ENCODE assay signal across 13 mouse cellular contexts in the genomic region with DNA sequence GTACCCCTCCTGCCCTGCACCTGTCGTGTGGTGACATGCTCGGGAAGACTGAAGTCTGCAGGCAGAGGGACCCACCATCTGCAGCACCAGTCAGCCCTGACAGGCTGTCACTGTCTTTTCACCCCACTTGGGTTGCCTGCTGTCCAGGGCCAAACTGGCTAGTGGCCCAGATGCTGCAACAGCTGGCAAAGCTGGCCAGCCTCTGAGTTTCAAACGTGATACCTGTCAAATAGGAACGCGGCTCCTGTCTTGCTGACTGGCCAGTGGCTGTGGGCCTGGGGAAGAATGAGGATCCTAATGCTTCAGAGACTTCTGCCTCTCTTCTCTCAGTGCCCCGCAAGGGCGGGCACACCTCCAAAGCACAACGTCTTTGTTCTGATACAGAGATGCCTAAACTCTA. TPM values are rescaled to one million over a fixed set of nuclear protein-coding genes. Genes with fewer than 3 reads are reported as not detected.
DNase-seq lines count a peak whose midpoint lies in the region; ATAC-seq and TF ChIP-seq lines count a peak whose summit lies in the region.
"Had no signal": no experiment of that assay in that cellular context is flagged by ENCODE, and none has a peak within 500 bp of the region (broad histone marks: within the 10 kb centered on the region; RNA-seq: fewer than 3 reads in every experiment).

No protein-coding gene starts in this region.

- DNase-seq in adrenal gland, adult 2 months = peak; percentile 17
- no peak for DNase-seq in adrenal gland, postnatal 4 days (ENCODE audit: low spot score in 2 of 2)
- peak; percentile 35 to 59 for DNase-seq in heart, adult 2 months
- DNase-seq in heart, adult 8-10 months (ENCODE audit: low spot score) = no peak
- peak; percentile 51 to 61 for DNase-seq in cerebellum, postnatal 14 days
- DNase-seq in left cerebral cortex, adult 9 months (ENCODE audit: low spot score in 2 of 2) = no peak
- DNase-seq: embryo, embryonic 11 days; kidney, postnatal 4 days; thymus, postnatal 25 days had no signal

- TF ChIP-seq EP300 in heart, adult 2 months (IDR thresholded peaks at IDR 0.05; ENCODE audit: insufficient read depth, low read depth, low read length) = no peak

- ATAC-seq in hindbrain, embryonic 13.5 days (ENCODE audit: low FRiP score) = peak; percentile 26; the same call in 1 of the 2 replicates
- ATAC-seq in intestine, embryonic 15.5 days = no peak
- ATAC-seq: intestine, embryonic 16.5 days had no signal

- intact Hi-C loops in heart, adult 2 months (cut with DNase I) = no loop called here

- H3K4me1 ChIP-seq in heart, adult 2 months (ENCODE audit: control insufficient read depth, insufficient read depth, low read length) = no peaks in the 10 kb centered on the region
- peaks cover 48% of the 10 kb centered on the region for H3K4me1 ChIP-seq in hindbrain, embryonic 13.5 days (replicated peaks)
- H3K4me1 ChIP-seq in intestine, embryonic 15.5 days (replicated peaks) = peaks cover 24% of the 10 kb centered on the region

- TF ChIP-seq CTCF in heart, adult 2 months (IDR thresholded peaks at IDR 0.05) = no peak

- H3K36me3 ChIP-seq in heart, adult 2 months (ENCODE audit: control insufficient read depth, insufficient read depth, low read length) = no peaks in the 10 kb centered on the region
- no peaks in the 10 kb centered on the region for H3K36me3 ChIP-seq in hindbrain, embryonic 13.5 days
- H3K36me3 ChIP-seq in intestine, embryonic 15.5 days = no peaks in the 10 kb centered on the region

- no peak overlapping the region for H3K27ac ChIP-seq in heart, adult 2 months
- H3K27ac ChIP-seq in hindbrain, embryonic 13.5 days = peak overlapping the region; percentile 19; the same call in 1 of the 2 replicates
- H3K27ac ChIP-seq in intestine, embryonic 15.5 days = no peak overlapping the region

- no peak overlapping the region for H3K4me3 ChIP-seq in heart, adult 2 months
- no peak overlapping the region for H3K4me3 ChIP-seq in hindbrain, embryonic 13.5 days
- no peak overlapping the region for H3K4me3 ChIP-seq in intestine, embryonic 15.5 days (replicated peaks)
- H3K4me3 ChIP-seq: erythroblast, embryonic 14.5 days had no signal

- no peaks in the 10 kb centered on the region for H3K79me2 ChIP-seq in heart, adult 2 months (replicated peaks; ENCODE audit: control insufficient read depth, insufficient read depth, low read length)

- TF ChIP-seq POLR2A in heart, adult 2 months (IDR thresholded peaks at IDR 0.05; ENCODE audit: insufficient read depth, low read depth, low read length) = no peak

- no peak overlapping the region for H3K9ac ChIP-seq in heart, adult 2 months (ENCODE audit: low read depth, low read length)
- no peak overlapping the region for H3K9ac ChIP-seq in hindbrain, embryonic 13.5 days
- H3K9ac ChIP-seq in intestine, embryonic 15.5 days = no peak overlapping the region

- H3K9me3 ChIP-seq in hindbrain, embryonic 13.5 days = no peaks in the 10 kb centered on the region
- H3K9me3 ChIP-seq in intestine, embryonic 15.5 days = no peaks in the 10 kb centered on the region

- peaks cover 11% of the 10 kb centered on the region; the same call in 1 of the 2 replicates for H3K27me3 ChIP-seq in heart, adult 2 months (ENCODE audit: control insufficient read depth, insufficient read depth, low read length)
- H3K27me3 ChIP-seq in hindbrain, embryonic 13.5 days = peaks cover 38% of the 10 kb centered on the region
- peaks cover 30% of the 10 kb centered on the region for H3K27me3 ChIP-seq in intestine, embryonic 15.5 days (replicated peaks)

- 53% methylated on average over 8 of the region's 8 CpGs for WGBS in heart, adult 2 months
- WGBS in hindbrain, embryonic 13.5 days = 68% methylated on average over 8 of the region's 8 CpGs
- 79% methylated on average over 8 of the region's 8 CpGs for WGBS in intestine, embryonic 15.5 days

- H3K4me2 ChIP-seq in hindbrain, embryonic 13.5 days = no peak overlapping the region
- H3K4me2 ChIP-seq in intestine, embryonic 15.5 days (replicated peaks) = no peak overlapping the region

RNA-seq across cellular contexts. Expression of a gene that starts 0.7 kb away (rescaled TPM):
- total RNA-seq in adrenal gland, adult 2 months (2021) = not detected
- polyA plus RNA-seq in adrenal gland, adult 2 months (2012; rRNA removed) = 0.07 and 0.22 TPM in 2 replicates
- 1 to 10 TPM; 1.2 to 2.0 TPM for total RNA-seq in adrenal gland, postnatal 4 days (2021)
- total RNA-seq in heart, adult 2 months (2021) = 1 to 10 TPM; 3.5 to 3.8 TPM
- polyA plus RNA-seq in heart, adult 2 months (2012; rRNA removed) = 4.4 and 7.6 TPM in 2 replicates
- total RNA-seq in heart, adult 8-10 months (2022) = 1 to 10 TPM; 2.7 to 4.6 (median 3.5) TPM
- 57.6 and 67.5 TPM in 2 replicates for polyA plus RNA-seq in hindbrain, embryonic 13.5 days (2015; fragmentation: Nextera tagmentation; extraction: Ambion mirVana)
- 0.29 and 0.33 TPM in 2 replicates for polyA plus RNA-seq in intestine, embryonic 15.5 days (2015; fragmentation: Nextera tagmentation; extraction: Ambion mirVana)

RNA-seq across cellular contexts. Expression of a gene that starts 37.8 kb away (rescaled TPM):
- 1 to 10 TPM; 3.3 to 5.4 TPM for total RNA-seq in adrenal gland, adult 2 months (2021)
- polyA plus RNA-seq in adrenal gland, adult 2 months (2012; rRNA removed) = 1.5 and 1.7 TPM in 2 replicates
- 1 to 10 TPM; 5.2 to 5.4 TPM for total RNA-seq in adrenal gland, postnatal 4 days (2021)
- total RNA-seq in heart, adult 2 months (2021) = 1 to 10 TPM; 1.2 to 1.7 TPM
- polyA plus RNA-seq in heart, adult 2 months (2012; rRNA removed) = 1.1 and 2.0 TPM in 2 replicates
- total RNA-seq in heart, adult 8-10 months (2022) = 1 to 10 TPM; 1.5 to 2.6 (median 1.8) TPM
- 0.97 and 1.0 TPM in 2 replicates for polyA plus RNA-seq in hindbrain, embryonic 13.5 days (2015; fragmentation: Nextera tagmentation; extraction: Ambion mirVana)
- polyA plus RNA-seq in intestine, embryonic 15.5 days (2015; fragmentation: Nextera tagmentation; extraction: Ambion mirVana) = 1.8 and 2.0 TPM in 2 replicates

Comparison
In these comparisons a context has a peak if more than half of its experiments do, and no peak if none do; other contexts are left out.
1. DNase-seq: peak in adrenal gland, adult 2 months (single experiment), heart, adult 2 months (2 of 2) and cerebellum, postnatal 14 days (2 of 2); none in adrenal gland, postnatal 4 days (0 of 2), heart, adult 8-10 months (single experiment) and left cerebral cortex, adult 9 months (0 of 2).